Mouse (Mus musculus) c-Kit-positive CD71-positive TER-119-negative erythroid progenitor cells, embryonic 14.5 days (primary cell): ENCODE data around the gene 1700047I17Rik2.
"Not testable (repeated sequence)": the region's sequence is repeated elsewhere in the genome, so short reads cannot be mapped to it uniquely, and the experiment has no call there.

ENCODE experiments used
- DNase-seq: peaks from one replicate; pipeline ENCODE4 v3.0.0-alpha.2; 2013; ENCODE audit warnings: low read depth

The 1700047I17Rik2 gene

GRCm38 (mm10) chr12:55199306-55199705 is at the start of gene 1700047I17Rik2:
Gene 1700047I17Rik2 (plus strand): TSS chr12:55199592.
- DNase-seq = not testable (repeated sequence)

GRCm38 (mm10) chr12:55154559-55155448 is 44.6 kb upstream of the 1700047I17Rik2 start, which contains the start of gene Srp54b:
Gene Srp54b (plus strand): TSS chr12:55155104.
- DNase-seq = not testable (repeated sequence)

DNA sequence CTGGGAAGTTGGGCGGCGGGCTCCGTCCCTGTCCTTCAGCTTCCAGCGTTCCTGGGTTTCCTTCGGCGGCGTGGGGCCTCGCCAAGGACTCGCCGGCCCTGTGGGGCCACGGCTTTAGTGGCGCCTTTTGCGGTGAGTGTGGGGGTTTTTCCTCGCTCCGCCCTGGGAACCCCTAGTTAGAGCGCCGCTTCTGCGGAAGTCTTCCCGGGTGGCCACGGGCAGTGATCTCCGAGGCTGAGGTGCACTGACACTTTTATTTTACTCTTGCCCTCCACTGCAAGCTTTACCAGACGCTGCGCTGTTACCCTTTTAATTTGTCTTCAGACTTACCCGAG is 44.0 kb upstream of the 1700047I17Rik2 start:
- not testable (repeated sequence) for DNase-seq

DNA sequence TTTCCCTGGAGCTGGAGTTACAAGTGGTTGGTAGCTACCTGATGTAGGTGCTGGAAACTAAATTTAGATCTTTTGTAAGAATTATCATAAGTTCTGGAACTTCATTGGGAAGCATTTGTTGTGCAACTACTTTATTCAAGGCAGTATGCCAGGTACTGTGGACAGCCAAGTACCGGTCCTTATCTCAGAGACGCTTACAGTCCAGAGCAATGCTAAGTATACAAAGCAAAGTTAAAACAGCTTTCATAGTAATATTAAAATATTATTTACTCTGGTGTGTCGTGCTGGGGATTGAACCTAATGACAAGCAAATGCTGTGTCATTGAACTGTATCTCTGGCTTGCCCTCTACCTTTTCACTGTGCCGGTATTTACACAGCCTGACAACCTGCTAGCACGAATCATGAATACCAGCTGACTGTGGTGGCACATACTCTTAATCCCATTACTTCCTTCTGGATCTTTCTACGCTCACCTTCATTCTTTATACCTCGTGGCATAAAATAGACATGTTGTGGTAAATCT is 32.3 kb upstream of the 1700047I17Rik2 start:
- DNase-seq = not testable (repeated sequence)

DNA sequence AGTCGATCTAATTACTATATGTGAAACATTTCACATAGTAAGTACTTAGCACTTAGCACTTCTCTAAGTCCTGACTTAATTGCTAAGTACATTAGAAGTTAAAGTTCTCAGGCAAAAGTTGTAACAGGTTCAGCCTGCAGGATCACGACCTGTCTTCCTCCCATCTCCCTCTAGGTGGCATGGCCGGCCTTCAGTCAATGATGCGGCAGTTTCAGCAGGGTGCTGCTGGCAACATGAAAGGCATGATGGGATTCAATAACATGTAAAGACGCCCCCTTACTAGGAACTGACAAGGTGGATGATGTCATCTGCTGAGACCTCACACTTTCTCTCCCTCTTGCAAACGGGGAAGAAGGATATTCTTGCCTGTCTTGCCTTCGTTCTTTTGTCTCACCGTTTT is 11.7 kb upstream of the 1700047I17Rik2 start:
- not testable (repeated sequence) for DNase-seq

DNA sequence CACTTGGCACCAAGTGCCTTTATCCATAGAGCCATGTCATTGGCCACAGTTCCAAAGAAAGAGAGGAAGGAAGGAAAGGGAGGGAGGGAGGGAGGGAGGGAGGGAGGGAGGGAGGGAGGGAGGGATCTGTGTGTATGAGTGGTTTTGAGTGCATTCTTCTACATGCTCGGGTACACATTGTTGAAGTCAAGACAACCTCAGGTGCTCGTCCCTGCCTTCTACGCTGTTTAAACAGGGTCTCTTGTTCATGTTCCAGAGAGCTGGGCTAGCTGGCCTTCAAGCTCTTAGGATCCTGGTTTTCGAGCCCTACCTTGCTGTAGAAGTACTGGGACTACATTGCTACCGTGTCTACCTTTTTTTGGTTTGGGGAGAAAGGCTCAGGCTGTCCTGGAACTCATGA is 10.3 kb upstream of the 1700047I17Rik2 start:
- DNase-seq = not testable (repeated sequence)

GRCm38 (mm10) chr12:55199799-55200198 is 407 bp downstream of the 1700047I17Rik2 start:
- DNase-seq = not testable (repeated sequence)

DNA sequence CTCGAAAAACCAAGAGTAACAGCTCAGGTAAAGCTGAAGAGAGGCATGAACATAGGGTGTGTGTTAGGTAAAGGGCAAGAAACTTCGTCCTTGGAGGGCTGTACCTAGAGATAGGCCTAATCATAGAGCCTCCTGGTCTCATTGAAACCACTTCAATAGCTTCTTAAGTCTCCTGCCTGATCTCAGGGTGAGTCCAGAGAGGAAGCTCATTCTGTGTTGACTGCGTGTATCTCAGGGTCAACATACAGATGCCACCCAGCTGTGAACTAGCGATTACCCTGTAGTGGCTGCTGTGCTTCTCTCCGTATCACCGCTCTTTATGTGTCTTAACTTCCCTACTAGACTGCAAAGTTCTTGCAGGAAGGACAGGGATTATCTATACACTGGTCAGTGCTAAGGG is 13.6 kb downstream of the 1700047I17Rik2 start:
- not testable (repeated sequence) for DNase-seq

- DNase-seq = not testable (repeated sequence)
Measured at GRCm38 (mm10) chr12:55229626-55230519, 30.5 kb downstream of the 1700047I17Rik2 start, which contains the start of gene Srp54c. Gene Srp54c (plus strand): TSS chr12:55230168.

GRCm38 (mm10) chr12:55230520-55230861 is 31.1 kb downstream of the 1700047I17Rik2 start:
- not testable (repeated sequence) for DNase-seq

GRCm38 (mm10) chr12:55242243-55242642 is 42.9 kb downstream of the 1700047I17Rik2 start:
- not testable (repeated sequence) for DNase-seq

DNA sequence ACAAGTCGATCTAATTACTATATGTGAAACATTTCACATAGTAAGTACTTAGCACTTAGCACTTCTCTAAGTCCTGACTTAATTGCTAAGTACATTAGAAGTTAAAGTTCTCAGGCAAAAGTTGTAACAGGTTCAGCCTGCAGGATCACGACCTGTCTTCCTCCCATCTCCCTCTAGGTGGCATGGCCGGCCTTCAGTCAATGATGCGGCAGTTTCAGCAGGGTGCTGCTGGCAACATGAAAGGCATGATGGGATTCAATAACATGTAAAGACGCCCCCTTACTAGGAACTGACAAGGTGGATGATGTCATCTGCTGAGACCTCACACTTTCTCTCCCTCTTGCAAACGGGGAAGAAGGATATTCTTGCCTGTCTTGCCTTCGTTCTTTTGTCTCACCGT is 62.6 kb downstream of the 1700047I17Rik2 start:
- not testable (repeated sequence) for DNase-seq

- not testable (repeated sequence) for DNase-seq
Measured at GRCm38 (mm10) chr12:55263385-55263784, 64.0 kb downstream of the 1700047I17Rik2 start.
